Mouse (Mus musculus): ENCODE results near the gene Elp4. TPM values are rescaled to one million over a fixed set of nuclear protein-coding genes. Genes with fewer than 3 reads are reported as not detected.

The Elp4 gene
- total RNA-seq, 1 experiment from 2014 or later, result 16.6 TPM

- no peak for DNase-seq
Observed at GRCm38 (mm10) chr2:105806047-105806446, 98.3 kb downstream of the Elp4 start.

GRCm38 (mm10) chr2:105805210-105805609, 99.2 kb downstream of the Elp4 start:
- no peak for DNase-seq

GRCm38 (mm10) chr2:105804506-105804905, 99.9 kb downstream of the Elp4 start:
- DNase-seq, result no peak

GRCm38 (mm10) chr2:105803427-105803826, 100.9 kb downstream of the Elp4 start:
- no peak for DNase-seq

- DNase-seq, result no peak
Observed at GRCm38 (mm10) chr2:105802902-105803301, 101.5 kb downstream of the Elp4 start.

- DNase-seq, result no peak
Observed at GRCm38 (mm10) chr2:105801536-105801935, 102.8 kb downstream of the Elp4 start.

- DNase-seq, result no peak
Observed at GRCm38 (mm10) chr2:105800694-105801093, 103.7 kb downstream of the Elp4 start.

GRCm38 (mm10) chr2:105799840-105800239, 104.5 kb downstream of the Elp4 start:
- peak; percentile 6 for DNase-seq

GRCm38 (mm10) chr2:105797842-105798241, 106.5 kb downstream of the Elp4 start:
- peak; percentile 37 for DNase-seq

GRCm38 (mm10) chr2:105796101-105796500, 108.3 kb downstream of the Elp4 start:
- DNase-seq, result peak; percentile 8

- DNase-seq, result no peak
Observed at GRCm38 (mm10) chr2:105792339-105793120, 111.8 kb downstream of the Elp4 start.

GRCm38 (mm10) chr2:105789936-105790335, 114.4 kb downstream of the Elp4 start:
- DNase-seq, result no peak

- no peak for DNase-seq
Observed at GRCm38 (mm10) chr2:105787726-105788125, 116.6 kb downstream of the Elp4 start.

GRCm38 (mm10) chr2:105786986-105787385, 117.4 kb downstream of the Elp4 start:
- DNase-seq, result no peak

GRCm38 (mm10) chr2:105782885-105783284, 121.5 kb downstream of the Elp4 start:
- DNase-seq, result no peak

- DNase-seq, result no peak
Observed at GRCm38 (mm10) chr2:105780739-105781138, 123.6 kb downstream of the Elp4 start.

- DNase-seq, result no peak
Observed at GRCm38 (mm10) chr2:105779320-105779891, 125.0 kb downstream of the Elp4 start.

- DNase-seq, result no peak
Observed at GRCm38 (mm10) chr2:105771314-105771713, 133.1 kb downstream of the Elp4 start.

- no peak for DNase-seq
Observed at GRCm38 (mm10) chr2:105769747-105770328, 134.5 kb downstream of the Elp4 start.

- DNase-seq, result no peak
Observed at GRCm38 (mm10) chr2:105753512-105753911, 150.9 kb downstream of the Elp4 start.

- DNase-seq, result no peak
Observed at GRCm38 (mm10) chr2:105749111-105749510, 155.3 kb downstream of the Elp4 start.

GRCm38 (mm10) chr2:105746896-105747295, 157.5 kb downstream of the Elp4 start:
- DNase-seq, result no peak

- no peak for DNase-seq
Observed at GRCm38 (mm10) chr2:105736166-105736565, 168.2 kb downstream of the Elp4 start.

GRCm38 (mm10) chr2:105730704-105731103, 173.7 kb downstream of the Elp4 start:
- no peak for DNase-seq
